Comparison of ENCODE assay signal across 22 mouse cellular contexts in the genomic region with DNA sequence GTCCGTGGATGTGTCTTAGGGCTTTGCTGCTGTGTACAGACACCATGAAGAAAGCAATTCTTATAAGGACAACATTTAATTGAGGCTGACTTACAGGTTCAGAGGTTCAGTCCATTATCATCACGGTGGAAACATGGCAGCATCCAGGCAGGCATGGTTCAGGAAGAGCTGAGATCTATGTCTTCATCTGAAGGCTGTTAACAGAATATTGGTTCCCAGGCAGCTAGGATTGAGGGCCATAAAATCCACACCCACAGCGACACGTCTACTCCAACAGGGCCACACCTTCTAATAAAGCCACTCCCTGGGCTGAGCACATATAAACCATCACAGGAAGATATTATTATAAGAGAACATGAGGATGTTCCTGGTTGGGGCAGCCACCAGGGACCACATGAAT.
A peak's percentile ranks its signal among the peaks of the same experiment; 100 is the strongest.
DNase-seq lines count a peak whose midpoint lies in the region; ATAC-seq lines count a peak whose summit lies in the region.
"Had no signal": no experiment of that assay in that cellular context is flagged by ENCODE, and none has a peak within 500 bp of the region (broad histone marks: within the 10 kb centered on the region; RNA-seq: fewer than 3 reads in every experiment).

No protein-coding gene starts in this region.

- H3K4me2 ChIP-seq in hindbrain, embryonic 14.5 days (replicated peaks), result no peak overlapping the region
- no peak overlapping the region for H3K4me2 ChIP-seq in intestine, embryonic 16.5 days (ENCODE audit: low read depth, low read length)
- H3K4me2 ChIP-seq: embryonic facial prominence, embryonic 13.5 days; embryonic facial prominence, embryonic 15.5 days; forebrain, embryonic 12.5 days had no signal

- no peaks in the 10 kb centered on the region for H3K36me3 ChIP-seq in hindbrain, embryonic 14.5 days (replicated peaks; ENCODE audit: control insufficient read depth, insufficient read depth)
- H3K36me3 ChIP-seq in hindbrain, embryonic 10.5 days, result no peaks in the 10 kb centered on the region
- no peaks in the 10 kb centered on the region for H3K36me3 ChIP-seq in intestine, embryonic 16.5 days (ENCODE audit: control insufficient read depth, insufficient read depth, low read length)
- H3K36me3 ChIP-seq: embryonic facial prominence, embryonic 13.5 days; embryonic facial prominence, embryonic 15.5 days; forebrain, embryonic 10.5 days; forebrain, embryonic 12.5 days had no signal

- no peaks in the 10 kb centered on the region for H3K27me3 ChIP-seq in hindbrain, embryonic 14.5 days (ENCODE audit: control insufficient read depth, insufficient read depth, low read length)
- no peaks in the 10 kb centered on the region for H3K27me3 ChIP-seq in hindbrain, embryonic 10.5 days (ENCODE audit: insufficient read depth, poor library complexity, severe bottlenecking)
- no peaks in the 10 kb centered on the region for H3K27me3 ChIP-seq in intestine, embryonic 16.5 days (replicated peaks; ENCODE audit: control insufficient read depth, insufficient read depth, low read length)
- H3K27me3 ChIP-seq: embryonic facial prominence, embryonic 13.5 days; embryonic facial prominence, embryonic 15.5 days; forebrain, embryonic 12.5 days had no signal

- 0 out of 2 replicates have a peak, but pooled peaks have one; percentile 34 for ATAC-seq in hindbrain, embryonic 14.5 days (ENCODE audit: low FRiP score)
- 0 out of 2 replicates have a peak, but pooled peaks have one; percentile 58 for ATAC-seq in intestine, embryonic 16.5 days
- ATAC-seq: forebrain, embryonic 14.5 days; forebrain, embryonic 16.5 days had no signal

- no peaks in the 10 kb centered on the region for H3K9me3 ChIP-seq in hindbrain, embryonic 14.5 days (ENCODE audit: control insufficient read depth, low read length)
- H3K9me3 ChIP-seq in hindbrain, embryonic 10.5 days, result no peaks in the 10 kb centered on the region; the same call in 1 of the 2 replicates
- H3K9me3 ChIP-seq in intestine, embryonic 16.5 days (ENCODE audit: control insufficient read depth, low read length), result no peaks in the 10 kb centered on the region
- H3K9me3 ChIP-seq: embryonic facial prominence, embryonic 13.5 days; embryonic facial prominence, embryonic 15.5 days; forebrain, embryonic 12.5 days had no signal

- H3K9ac ChIP-seq in hindbrain, embryonic 14.5 days, result no peak overlapping the region
- no peak overlapping the region for H3K9ac ChIP-seq in intestine, embryonic 16.5 days (ENCODE audit: low read depth, low read length)
- H3K9ac ChIP-seq: embryonic facial prominence, embryonic 13.5 days; embryonic facial prominence, embryonic 15.5 days; forebrain, embryonic 12.5 days had no signal

- DNase-seq in hindbrain, embryonic 14.5 days (ENCODE audit: low spot score), result no peak
- DNase-seq in hindbrain, embryonic 10.5 days (ENCODE audit: low spot score), result no peak
- peak; percentile 8 for DNase-seq in large intestine, adult 2 months (ENCODE audit: low read depth, low spot score)
- DNase-seq in ovary, postnatal 36 days (ENCODE audit: low spot score), result no peak
- DNase-seq: adrenal gland, adult 2 months; adrenal gland, postnatal 10 days; adrenal gland, postnatal 25 days; cerebellum, adult 11 months; cerebellum, adult 18-20 months; cerebellum, adult 8-10 months; cerebellum, adult 9-11 months; cerebellum, postnatal 14 days; cerebellum, postnatal 36 days; embryo, embryonic 11 days had no signal

- 92% methylated on average over 4 of the region's 4 CpGs for WGBS in hindbrain, embryonic 14.5 days
- 91% methylated on average over 4 of the region's 4 CpGs for WGBS in hindbrain, embryonic 10.5 days
- 73% methylated on average over 4 of the region's 4 CpGs for WGBS in intestine, embryonic 16.5 days
- WGBS in large intestine, adult 2 months, result 41% methylated on average over 4 of the region's 4 CpGs

- no peak overlapping the region for H3K27ac ChIP-seq in hindbrain, embryonic 14.5 days
- H3K27ac ChIP-seq in hindbrain, embryonic 10.5 days, result no peak overlapping the region
- no peak overlapping the region for H3K27ac ChIP-seq in intestine, embryonic 16.5 days (ENCODE audit: low read length)
- H3K27ac ChIP-seq: embryonic facial prominence, embryonic 13.5 days; embryonic facial prominence, embryonic 15.5 days; forebrain, embryonic 10.5 days; forebrain, embryonic 12.5 days had no signal

- no peak overlapping the region for H3K4me3 ChIP-seq in hindbrain, embryonic 14.5 days (replicated peaks; ENCODE audit: low read length)
- no peak overlapping the region for H3K4me3 ChIP-seq in hindbrain, embryonic 10.5 days
- H3K4me3 ChIP-seq in intestine, embryonic 16.5 days (ENCODE audit: low read length), result no peak overlapping the region
- H3K4me3 ChIP-seq: embryonic facial prominence, embryonic 13.5 days; embryonic facial prominence, embryonic 15.5 days; erythroblast, embryonic 14.5 days; forebrain, embryonic 10.5 days; forebrain, embryonic 12.5 days had no signal

- H3K4me1 ChIP-seq in hindbrain, embryonic 14.5 days (replicated peaks; ENCODE audit: control insufficient read depth, insufficient read depth, low read length), result no peaks in the 10 kb centered on the region
- no peaks in the 10 kb centered on the region for H3K4me1 ChIP-seq in hindbrain, embryonic 10.5 days (replicated peaks)
- no peaks in the 10 kb centered on the region for H3K4me1 ChIP-seq in intestine, embryonic 16.5 days (ENCODE audit: control insufficient read depth, insufficient read depth, low read length)
- H3K4me1 ChIP-seq: embryonic facial prominence, embryonic 13.5 days; embryonic facial prominence, embryonic 15.5 days; forebrain, embryonic 10.5 days; forebrain, embryonic 12.5 days had no signal
